23 mouse cellular contexts compared by ENCODE assay signal in the genomic region with DNA sequence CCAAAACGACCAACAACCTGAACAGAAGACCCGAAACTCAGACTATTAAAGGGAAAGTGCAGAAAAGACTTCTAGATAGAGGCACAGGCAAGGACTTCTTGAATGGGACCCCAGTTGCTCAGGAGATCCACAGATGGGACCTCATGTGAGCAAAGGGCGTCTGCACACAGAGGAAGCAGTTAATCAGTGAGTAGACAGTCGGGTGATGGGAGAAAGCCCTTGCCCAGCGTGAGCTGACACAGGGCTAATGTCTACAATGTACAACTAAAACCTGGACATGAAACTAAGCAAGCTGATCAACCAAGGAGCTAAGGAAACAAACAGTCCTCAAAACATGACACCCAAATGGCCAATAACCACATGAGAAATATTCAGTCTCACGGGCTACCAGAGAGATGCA. TPM values are rescaled to one million over a fixed set of nuclear protein-coding genes. Genes with fewer than 3 reads are reported as not detected.
DNase-seq lines count a peak whose midpoint lies in the region; ATAC-seq and TF ChIP-seq lines count a peak whose summit lies in the region.
"Had no signal": no experiment of that assay in that cellular context is flagged by ENCODE, and none has a peak within 500 bp of the region (broad histone marks: within the 10 kb centered on the region; RNA-seq: fewer than 3 reads in every experiment).

No protein-coding gene starts in this region.

- H3K9ac ChIP-seq in kidney, embryonic 16.5 days (replicated peaks; ENCODE audit: low read length): no peak overlapping the region
- H3K9ac ChIP-seq: embryonic facial prominence, embryonic 12.5 days; embryonic facial prominence, embryonic 15.5 days; heart, embryonic 13.5 days; hindbrain, embryonic 12.5 days; hindbrain, embryonic 15.5 days had no signal

- no peaks in the 10 kb centered on the region for H3K27me3 ChIP-seq in kidney, adult 2 months (replicated peaks; ENCODE audit: control insufficient read depth, insufficient read depth, low read length)
- no peaks in the 10 kb centered on the region for H3K27me3 ChIP-seq in kidney, embryonic 16.5 days (ENCODE audit: insufficient read depth, low read length)
- H3K27me3 ChIP-seq: embryonic facial prominence, embryonic 12.5 days; embryonic facial prominence, embryonic 15.5 days; heart, embryonic 13.5 days; hindbrain, embryonic 12.5 days; hindbrain, embryonic 15.5 days had no signal

- TF ChIP-seq POLR2A in kidney, adult 2 months (IDR thresholded peaks at IDR 0.05; ENCODE audit: low read depth, low read length): no peak

- peaks cover 8% of the 10 kb centered on the region for H3K36me3 ChIP-seq in kidney, adult 2 months (ENCODE audit: control insufficient read depth, insufficient read depth, low read length)
- H3K36me3 ChIP-seq in kidney, embryonic 16.5 days (ENCODE audit: insufficient read depth, low read length): peaks cover 61% of the 10 kb centered on the region

- H3K4me2 ChIP-seq in kidney, embryonic 16.5 days (replicated peaks; ENCODE audit: low read depth, low read length): no peak overlapping the region
- H3K4me2 ChIP-seq: embryonic facial prominence, embryonic 12.5 days; embryonic facial prominence, embryonic 15.5 days; heart, embryonic 13.5 days; hindbrain, embryonic 12.5 days; hindbrain, embryonic 15.5 days had no signal

- DNase-seq in kidney, adult 2 months: peak; percentile 55
- no peak for DNase-seq in kidney, adult 18-20 months
- peak; percentile 16 for DNase-seq in kidney, postnatal 10 days
- DNase-seq in kidney, postnatal 36 days: peak; percentile 23 to 35
- no peak for DNase-seq in left cerebral cortex, adult 18-20 months (ENCODE audit: low spot score in 2 of 2)
- DNase-seq: adrenal gland, adult 2 months; adrenal gland, postnatal 14 days; cerebellum, adult 11 months; cerebellum, adult 2 months; cerebellum, adult 9-11 months; cerebellum, postnatal 25 days; gastrocnemius, postnatal 25 days; heart, adult 18-20 months; heart, postnatal 14 days had no signal

- H3K4me1 ChIP-seq in kidney, adult 2 months (ENCODE audit: control insufficient read depth, insufficient read depth, low read length): no peaks in the 10 kb centered on the region
- no peaks in the 10 kb centered on the region for H3K4me1 ChIP-seq in kidney, embryonic 16.5 days (ENCODE audit: insufficient read depth, low read length)
- H3K4me1 ChIP-seq: embryonic facial prominence, embryonic 12.5 days; embryonic facial prominence, embryonic 15.5 days; heart, embryonic 10.5 days; heart, embryonic 13.5 days; hindbrain, embryonic 12.5 days; hindbrain, embryonic 15.5 days had no signal

- H3K27ac ChIP-seq in kidney, adult 2 months (ENCODE audit: insufficient read depth, low read depth, low read length): no peak overlapping the region
- H3K27ac ChIP-seq in kidney, embryonic 16.5 days (ENCODE audit: low read length): no peak overlapping the region
- H3K27ac ChIP-seq: embryonic facial prominence, embryonic 12.5 days; embryonic facial prominence, embryonic 15.5 days; heart, embryonic 10.5 days; heart, embryonic 13.5 days; hindbrain, embryonic 12.5 days; hindbrain, embryonic 15.5 days had no signal

- no peak for TF ChIP-seq CTCF in kidney, adult 2 months (conservative IDR thresholded peaks at IDR 0.05; ENCODE audit: insufficient read depth, insufficient read length, low read depth, low read length)

- no peak overlapping the region for H3K4me3 ChIP-seq in kidney, adult 2 months (ENCODE audit: insufficient read depth, low read depth, low read length)
- no peak overlapping the region for H3K4me3 ChIP-seq in kidney, embryonic 16.5 days (ENCODE audit: low read length)
- H3K4me3 ChIP-seq: embryonic facial prominence, embryonic 12.5 days; embryonic facial prominence, embryonic 15.5 days; heart, embryonic 10.5 days; heart, embryonic 13.5 days; hindbrain, embryonic 12.5 days; hindbrain, embryonic 15.5 days had no signal

- 57% methylated on average over 6 of the region's 6 CpGs for WGBS in kidney, adult 2 months
- 67% methylated on average over 6 of the region's 6 CpGs for WGBS in kidney, embryonic 16.5 days

- ATAC-seq in kidney, embryonic 16.5 days (ENCODE audit: low FRiP score, low TSS enrichment): no peak
- ATAC-seq: CD4-positive, CD25-positive, alpha-beta regulatory T cell, adult 4 months; forebrain, embryonic 14.5 days had no signal

- no peaks in the 10 kb centered on the region for H3K9me3 ChIP-seq in kidney, embryonic 16.5 days (ENCODE audit: low read length)
- H3K9me3 ChIP-seq: embryonic facial prominence, embryonic 12.5 days; embryonic facial prominence, embryonic 15.5 days; heart, embryonic 10.5 days; heart, embryonic 13.5 days; hindbrain, embryonic 12.5 days; hindbrain, embryonic 15.5 days had no signal

RNA-seq across cellular contexts. Expression of a gene that starts 55.7 kb away (rescaled TPM):
- polyA plus RNA-seq in kidney, adult 2 months (2012; rRNA removed): 55.4 and 63.1 TPM in 2 replicates
- polyA plus RNA-seq in kidney, embryonic 16.5 days (2015; fragmentation: Nextera tagmentation; extraction: Ambion mirVana): 17.3 and 19.4 TPM in 2 replicates
- 100 to 1,000 TPM; 123 TPM for total RNA-seq in left cerebral cortex, adult 18-20 months (2021)

RNA-seq across cellular contexts. Expression of a gene that starts 55.8 kb away (rescaled TPM):
- polyA plus RNA-seq in kidney, adult 2 months (2012; rRNA removed): 25.0 and 26.6 TPM in 2 replicates
- polyA plus RNA-seq in kidney, embryonic 16.5 days (2015; fragmentation: Nextera tagmentation; extraction: Ambion mirVana): 29.0 and 29.6 TPM in 2 replicates
- 10 to 100 TPM; 53.8 to 54.6 TPM for total RNA-seq in left cerebral cortex, adult 18-20 months (2021)

Comparison
In these comparisons a context has a peak if more than half of its experiments do, and no peak if none do; other contexts are left out.
1. DNase-seq: peak in kidney, adult 2 months (single experiment), kidney, postnatal 10 days (single experiment) and kidney, postnatal 36 days (2 of 2); none in kidney, adult 18-20 months (single experiment) and left cerebral cortex, adult 18-20 months (0 of 2).